Mouse (Mus musculus) cerebellum, adult 2 months (tissue): ENCODE results near the gene Traf1.

Source experiments
- CTCF ChIP-seq: fragments of 200-500 bp; IDR thresholded peaks from 2 replicates; pipeline ENCODE4 v1.5.1; 2011; ENCODE audit warnings: low read depth, mild to moderate bottlenecking, control low read depth, low read length, moderate library complexity, borderline replicate concordance; ENCODE audit not compliant: insufficient read depth
- POLR2A ChIP-seq: fragments of 200-500 bp; IDR thresholded peaks from 2 replicates; pipeline ENCODE4 v1.6.1; 2011; ENCODE audit warnings: low read length, control low read depth, borderline replicate concordance; ENCODE audit not compliant: insufficient read depth

DNA sequence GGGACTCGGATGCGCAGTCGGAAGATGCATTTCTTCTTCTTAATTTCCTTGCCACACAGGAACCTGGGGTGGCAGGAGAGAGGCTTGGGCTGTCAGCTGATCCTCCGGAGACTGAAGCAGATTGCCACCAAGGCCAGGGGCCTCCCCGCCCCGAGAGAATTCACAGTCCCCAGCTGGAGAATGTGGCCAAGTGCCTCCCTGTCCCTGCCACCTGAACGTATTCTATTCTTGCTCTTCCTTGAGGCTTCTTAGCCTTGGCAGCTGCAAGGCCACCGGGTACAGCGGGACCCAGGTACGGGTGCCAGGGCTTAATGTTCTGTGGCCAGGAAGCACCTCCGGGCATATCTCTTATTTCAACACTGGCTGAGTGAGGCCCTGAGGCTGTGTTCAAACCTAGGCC lies 61.9 kb downstream of the Traf1 start:
- TF ChIP-seq CTCF: no peak
- TF ChIP-seq POLR2A: no peak
